Mouse (Mus musculus) hematopoietic multipotent progenitor cell, adult 10-12 weeks (in vitro differentiated cells): Measurements from ENCODE around the gene Ldlr. TPM values are rescaled to one million over a fixed set of nuclear protein-coding genes. Genes with fewer than 3 reads are reported as not detected.

Experiments
- polyA plus RNA-seq: library from polyadenylated mRNA; stranded (reverse); fragments of >175 nt; gene quantifications from 2 replicates; pipeline ENCODE4 v1.2.3, GENCODE M21; 2012; ENCODE audit warnings: low replicate concordance

Ldlr gene
- 7.4 and 12.5 TPM in 2 replicates for polyA plus RNA-seq

GRCm38 (mm10) chr9:21723377-21724146 is at the start of gene Ldlr:
Gene Ldlr, plus strand, starts transcription at chr9:21723483.

GRCm38 (mm10) chr9:21760155-21761088 is 37.1 kb downstream of the Ldlr start, which contains the start of gene Spc24:
Gene Spc24, minus strand, starts transcription at chr9:21760303.

GRCm38 (mm10) chr9:21798345-21799009 is 75.2 kb downstream of the Ldlr start, which contains the start of gene Kank2:
Gene Kank2, minus strand, starts transcription at chr9:21798744.

Other genes starting within 250 kb of the Ldlr start
- 5.3 and 6.6 TPM in 2 replicates for gene Tmed1, start 213.2 kb upstream of the Ldlr start, polyA plus RNA-seq
- 222 and 323 TPM in 2 replicates for gene AB124611, start 197.3 kb upstream of the Ldlr start, polyA plus RNA-seq
- gene Carm1, start 176.6 kb upstream of the Ldlr start, polyA plus RNA-seq: 88.3 and 96.9 TPM in 2 replicates
- gene Timm29, start 130.8 kb upstream of the Ldlr start, polyA plus RNA-seq: 10.9 and 12.0 TPM in 2 replicates
- 9.9 and 14.6 TPM in 2 replicates for gene Yipf2, start 130.7 kb upstream of the Ldlr start, polyA plus RNA-seq
- 142 and 259 TPM in 2 replicates for gene Smarca4, start 107.3 kb upstream of the Ldlr start, polyA plus RNA-seq
- gene Spc24, start 36.8 kb downstream of the Ldlr start, polyA plus RNA-seq: 12.5 and 16.7 TPM in 2 replicates
- 1.2 and 2.7 TPM in 2 replicates for gene Kank2, start 75.3 kb downstream of the Ldlr start, polyA plus RNA-seq
- gene Angptl8, start 112.0 kb downstream of the Ldlr start, polyA plus RNA-seq: 0.15 and 1.3 TPM in 2 replicates
- gene Dock6, start 129.2 kb downstream of the Ldlr start, polyA plus RNA-seq: 8.1 and 14.3 TPM in 2 replicates
- 10.7 and 28.7 TPM in 2 replicates for gene Rab3d, start 194.7 kb downstream of the Ldlr start, polyA plus RNA-seq
- not detected in 2 replicates for gene Ccdc159, start 204.0 kb downstream of the Ldlr start, polyA plus RNA-seq
- 5.2 and 8.3 TPM in 2 replicates for gene Tmem205, start 204.1 kb downstream of the Ldlr start, polyA plus RNA-seq
- gene Plppr2, start 213.6 kb downstream of the Ldlr start, polyA plus RNA-seq: 4.2 and 8.8 TPM in 2 replicates
- 8.5 and 16.9 TPM in 2 replicates for gene Swsap1, start 232.3 kb downstream of the Ldlr start, polyA plus RNA-seq
- gene Epor, start 240.0 kb downstream of the Ldlr start, polyA plus RNA-seq: 12.6 and 83.6 TPM in 2 replicates